Mouse (Mus musculus) MN1 (cell line): ENCODE results near the gene Bhlha9.

Source experiments
- DNase-seq: peaks from one replicate; pipeline ENCODE4 v3.0.0-alpha.2; 2016; ENCODE audit warnings: low spot score

Gene Bhlha9

DNA sequence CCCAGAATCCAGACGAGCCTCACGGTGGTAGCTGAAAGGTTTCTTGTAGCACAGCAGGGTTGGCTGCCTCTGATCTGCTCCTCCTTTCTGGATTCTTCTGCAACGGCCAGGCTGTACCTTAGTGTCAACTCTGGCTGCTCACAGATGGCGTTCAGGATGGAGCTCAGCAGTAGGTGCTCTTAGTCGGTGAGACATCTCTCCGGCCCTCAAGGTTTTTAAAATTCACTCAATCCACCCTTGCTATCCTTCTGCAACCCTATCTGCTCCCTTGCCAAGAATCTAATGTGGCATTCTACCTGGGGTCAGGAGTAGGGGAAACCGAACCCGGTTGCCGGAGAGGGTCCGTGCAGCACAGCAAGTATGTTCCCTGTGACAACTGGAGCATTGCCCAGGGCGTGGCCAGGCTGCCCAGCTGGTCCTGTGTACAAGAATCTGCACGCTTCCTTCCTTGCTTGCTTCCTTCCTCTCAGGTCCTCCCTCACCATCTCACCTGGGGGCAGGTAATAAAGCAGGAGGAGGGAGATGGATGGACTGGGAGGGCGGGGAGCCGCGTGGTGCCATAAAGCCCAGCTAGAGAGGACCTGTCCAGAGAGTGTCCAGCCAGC is at the start of gene Bhlha9:
TSS of gene Bhlha9 (plus strand) at position 600 of the 605 bp plus-strand sequence.
- DNase-seq: no peak

DNA sequence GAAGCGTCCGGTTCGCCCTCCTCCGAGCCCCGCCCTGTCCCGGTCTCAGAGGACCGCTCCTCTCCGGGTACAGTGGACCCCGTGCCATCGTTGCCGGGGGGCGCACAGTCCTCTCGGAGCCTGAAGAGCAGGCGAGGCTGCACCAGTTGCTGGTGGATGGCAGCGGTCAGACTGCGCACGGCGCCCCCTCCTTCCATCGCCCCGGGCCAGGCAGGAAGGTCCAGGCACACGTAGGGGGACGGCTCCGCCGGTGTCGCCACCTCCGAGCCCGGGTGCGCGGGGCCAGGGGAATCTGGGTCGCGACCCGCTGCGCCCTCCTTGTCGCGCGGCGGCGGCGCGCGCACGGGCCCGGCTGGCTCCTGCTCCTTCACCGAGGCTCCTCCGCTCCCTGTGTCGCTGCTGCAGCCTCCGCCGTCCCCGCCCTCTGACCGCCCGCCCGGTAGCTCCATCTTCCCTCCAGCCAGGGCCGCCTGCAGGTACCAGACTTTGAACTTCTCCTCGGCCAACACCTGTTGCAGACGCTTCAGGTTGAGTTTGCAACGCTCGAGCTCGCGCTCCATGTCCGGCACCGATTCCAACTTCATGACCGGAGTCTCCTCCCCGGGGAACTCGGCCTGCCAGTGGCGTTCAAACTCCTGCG is 49.6 kb upstream of the Bhlha9 start:
- DNase-seq: no peak

GRCm38 (mm10) chr11:76623206-76623961 is 48.9 kb upstream of the Bhlha9 start:
- DNase-seq: peak; percentile 89

DNA sequence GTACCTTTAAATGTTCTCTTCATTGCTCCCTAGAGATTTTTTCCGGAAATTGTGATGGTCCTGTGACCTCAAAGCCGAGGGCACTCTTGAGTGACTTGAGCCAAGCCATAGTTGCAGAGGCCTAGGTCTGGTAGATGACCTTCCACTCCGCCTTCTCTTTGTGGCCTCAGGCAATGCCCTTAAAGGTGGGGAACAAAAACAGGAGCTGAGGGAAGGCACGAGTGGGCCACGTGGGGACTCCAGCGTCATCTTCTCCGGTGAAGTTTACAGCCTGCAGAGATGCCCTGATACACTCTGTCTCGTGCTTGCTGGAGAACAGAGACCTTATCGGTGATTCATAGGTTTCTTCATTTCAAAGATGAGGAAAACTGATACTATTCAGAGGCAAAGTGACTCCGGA is 48.2 kb upstream of the Bhlha9 start:
- peak; percentile 43 for DNase-seq

- no peak for DNase-seq
These were observed 47.4 kb upstream of the Bhlha9 start for GRCm38 (mm10) chr11:76624881-76625280.

DNA sequence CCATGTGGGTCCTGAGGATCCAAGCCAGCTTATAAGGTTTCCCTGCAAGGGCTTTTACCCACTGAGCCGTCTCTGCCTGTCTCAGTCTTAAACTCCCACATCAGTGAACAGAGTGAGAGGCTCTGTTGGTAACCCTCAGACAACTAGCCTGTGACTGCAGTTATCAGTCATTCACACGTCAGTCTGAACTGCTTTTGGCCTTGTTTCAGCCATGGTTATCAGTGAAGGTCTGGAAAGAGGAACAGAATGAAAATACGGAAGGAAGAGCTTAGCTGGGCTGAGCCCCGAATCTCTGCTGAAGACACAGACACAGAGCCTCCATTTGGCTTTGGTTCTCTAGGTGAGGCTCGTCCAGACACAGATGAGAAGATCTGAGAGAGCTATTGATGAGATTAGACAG is 43.7 kb upstream of the Bhlha9 start:
- DNase-seq: no peak

- no peak for DNase-seq
These were observed 42.2 kb upstream of the Bhlha9 start for GRCm38 (mm10) chr11:76630023-76630422.

DNA sequence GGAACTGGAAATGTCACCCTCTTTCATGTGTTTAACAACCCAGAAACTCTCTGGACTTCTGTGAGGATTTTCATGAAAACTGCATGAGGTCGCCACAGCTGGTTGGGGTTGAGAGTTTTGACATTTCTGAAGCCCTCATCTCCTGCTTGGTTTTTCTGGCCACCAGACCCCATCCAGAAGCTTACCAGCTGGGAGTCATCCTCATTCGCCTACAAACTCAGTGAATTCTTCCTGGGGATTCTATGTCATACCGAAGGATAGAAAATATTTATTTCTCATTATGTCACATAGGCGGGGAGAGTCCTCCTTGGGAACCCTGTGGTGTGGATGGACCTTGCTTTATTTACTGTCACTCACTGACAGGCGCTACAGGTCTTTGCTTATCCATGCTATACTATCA is 41.8 kb upstream of the Bhlha9 start:
- DNase-seq: no peak

DNA sequence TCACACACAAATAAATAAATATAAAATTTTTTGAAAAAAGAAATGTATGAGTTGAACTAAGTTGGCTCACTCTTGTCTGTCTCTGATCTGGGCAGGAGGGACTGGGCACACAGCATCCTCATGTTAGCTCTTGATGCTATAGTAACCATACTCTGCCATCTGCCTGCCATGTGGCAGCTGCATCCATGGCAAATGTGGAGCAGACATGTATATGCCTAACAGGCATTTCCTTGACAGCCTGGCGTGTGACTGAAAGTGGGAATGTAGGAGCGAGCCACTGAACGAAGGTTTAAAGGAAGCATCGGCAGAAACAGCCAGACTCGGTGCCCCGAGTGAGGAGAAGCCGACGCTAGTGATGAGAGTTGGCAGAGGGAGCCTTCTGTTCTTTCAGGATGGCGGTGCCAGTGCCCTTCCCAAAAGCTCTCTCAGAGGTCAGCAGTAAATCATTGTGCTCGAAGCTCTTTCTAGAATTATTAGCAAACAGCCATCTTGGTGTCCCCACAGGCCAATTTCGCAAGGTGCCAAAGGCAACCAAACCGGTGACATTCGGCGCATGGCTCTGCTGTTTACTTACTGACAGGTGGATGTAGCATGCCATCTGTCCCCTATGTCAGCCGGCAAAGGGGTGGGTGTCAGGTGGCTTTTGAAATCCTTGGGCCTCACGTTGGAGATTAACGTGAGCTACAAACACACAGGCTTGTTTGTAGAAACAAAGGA is 32.8 kb upstream of the Bhlha9 start:
- DNase-seq: no peak

DNA sequence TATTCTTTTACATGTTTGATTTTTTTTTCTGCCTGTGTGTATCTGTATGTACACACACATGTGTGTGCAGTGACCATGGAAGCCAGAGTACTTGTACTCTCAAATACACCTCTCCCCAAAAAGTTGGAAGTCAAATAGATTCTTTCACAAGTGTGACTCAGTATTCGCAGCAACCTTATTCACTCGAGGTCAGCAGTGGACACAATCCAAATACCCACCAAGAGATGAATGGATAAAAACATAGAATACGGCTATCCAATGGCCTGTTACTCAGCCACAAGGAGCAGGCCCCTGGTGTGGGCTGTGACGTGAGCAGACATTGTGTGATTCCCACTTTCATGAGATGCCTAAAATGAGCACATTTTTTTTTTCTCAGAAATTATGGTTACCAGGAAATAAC is 32.0 kb upstream of the Bhlha9 start:
- DNase-seq: no peak

DNA sequence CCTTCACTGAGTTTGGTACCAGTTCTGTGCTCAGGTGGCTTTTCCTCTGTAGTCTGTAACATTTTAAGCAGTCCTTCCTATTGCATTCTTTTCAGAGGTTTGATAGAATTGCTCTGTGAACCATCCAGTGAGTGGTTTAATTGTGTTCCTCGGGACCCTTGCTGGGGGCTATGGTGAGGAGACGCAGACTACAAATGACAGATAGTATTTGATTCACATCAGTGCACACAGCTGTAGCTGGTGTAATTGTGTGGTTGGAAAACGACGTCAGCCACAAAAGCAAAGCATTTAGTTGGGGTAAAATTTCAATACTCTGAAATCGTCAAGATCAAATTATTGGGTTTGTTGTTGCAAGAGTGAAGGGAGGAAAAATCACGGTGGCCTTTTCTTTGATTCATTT is 28.0 kb upstream of the Bhlha9 start:
- no peak for DNase-seq

DNA sequence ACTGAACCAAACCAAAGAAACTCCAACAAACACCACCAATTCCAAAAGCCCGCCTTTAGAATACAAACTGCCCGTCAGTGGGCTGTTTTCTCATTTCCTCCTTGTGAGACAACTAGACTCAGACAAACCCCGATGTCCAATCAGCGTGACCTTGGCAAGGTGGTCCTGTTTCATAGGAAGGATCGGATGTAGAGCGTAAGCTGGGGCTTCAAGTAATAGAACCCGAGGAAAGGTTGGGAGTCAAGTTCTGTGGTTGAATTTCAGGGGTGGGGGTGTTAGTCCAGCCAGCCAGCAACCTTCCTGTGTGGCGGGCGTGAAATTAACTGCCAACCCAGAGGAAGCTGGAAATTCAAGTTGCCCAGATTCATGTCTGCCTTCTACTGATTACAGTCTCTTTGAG is 27.2 kb upstream of the Bhlha9 start:
- no peak for DNase-seq

- DNase-seq: peak; percentile 97
These were observed 26.3 kb upstream of the Bhlha9 start for GRCm38 (mm10) chr11:76645955-76646354.

DNA sequence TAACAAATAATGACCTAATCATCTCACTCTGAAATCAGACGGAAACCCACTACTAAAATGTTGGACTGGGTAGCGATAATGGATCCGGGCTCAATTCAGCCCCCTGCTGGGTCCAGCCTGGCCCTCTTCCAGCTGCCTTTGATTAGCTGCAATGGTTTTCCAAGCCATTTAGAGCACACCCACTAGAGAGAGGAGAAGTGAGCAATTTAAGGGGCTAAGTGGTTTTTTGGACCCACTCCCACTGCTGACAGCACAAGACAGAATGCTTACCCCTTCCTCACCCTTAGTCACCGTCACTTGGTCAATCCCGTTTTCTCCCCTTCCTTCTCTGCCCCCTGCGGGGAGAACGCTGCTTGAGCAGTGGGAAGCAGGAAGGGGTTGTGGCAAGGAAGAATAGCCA is 25.2 kb upstream of the Bhlha9 start:
- peak; percentile 96 for DNase-seq

DNA sequence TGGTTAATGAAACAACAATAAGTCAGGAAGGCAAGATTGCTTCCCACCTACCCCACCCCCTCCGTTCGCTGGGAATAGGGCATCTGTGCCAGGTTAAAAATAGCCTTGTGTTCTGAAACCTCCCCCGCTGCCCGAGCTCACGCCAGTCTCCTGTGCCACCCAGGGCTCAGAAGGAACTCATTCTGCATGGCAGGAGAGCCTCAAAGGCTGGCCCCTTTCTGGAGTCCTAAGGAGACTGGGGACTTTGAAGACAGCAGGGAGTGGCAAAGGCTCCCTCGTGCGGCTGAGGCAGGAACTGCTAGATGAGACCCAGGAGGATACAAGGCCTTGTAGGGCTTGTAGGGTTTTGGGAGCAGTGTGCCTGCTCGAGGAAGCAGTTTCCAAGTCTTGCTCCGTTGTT is 24.8 kb upstream of the Bhlha9 start:
- DNase-seq: peak; percentile 97

DNA sequence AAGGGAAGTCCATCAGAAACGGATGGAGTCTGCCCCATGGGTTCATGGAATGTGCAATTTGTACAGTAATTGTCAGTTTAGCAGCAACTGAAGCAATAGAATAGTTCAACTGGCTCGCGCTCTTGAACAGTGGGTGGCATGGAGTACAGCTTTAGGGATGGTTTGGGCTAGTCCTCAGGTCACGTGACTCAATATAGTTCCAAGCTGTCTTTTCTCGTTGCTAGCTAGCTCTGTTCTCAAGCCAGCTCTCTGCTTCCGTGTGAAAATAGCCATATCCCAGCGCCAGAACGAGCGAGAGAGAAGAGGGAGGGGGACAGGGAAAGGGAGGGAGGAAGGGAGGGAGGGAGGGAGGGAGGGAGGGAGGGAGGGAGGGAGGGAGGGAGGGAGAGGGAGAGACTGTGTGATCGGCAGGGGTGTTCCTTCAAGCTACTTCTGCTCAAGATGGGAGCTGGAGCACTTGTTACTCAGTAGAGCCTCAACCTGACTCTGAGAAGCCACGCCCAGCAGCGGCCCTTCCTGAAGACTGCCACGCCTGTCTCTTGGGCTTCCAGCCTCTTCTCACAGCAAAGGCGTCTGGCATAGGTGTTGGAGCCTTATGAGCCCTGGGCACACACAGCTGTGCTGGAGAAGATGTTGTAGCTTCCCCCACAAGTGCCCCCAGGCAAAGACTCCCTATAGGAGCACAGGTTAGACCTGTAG is 21.3 kb upstream of the Bhlha9 start:
- DNase-seq: no peak

DNA sequence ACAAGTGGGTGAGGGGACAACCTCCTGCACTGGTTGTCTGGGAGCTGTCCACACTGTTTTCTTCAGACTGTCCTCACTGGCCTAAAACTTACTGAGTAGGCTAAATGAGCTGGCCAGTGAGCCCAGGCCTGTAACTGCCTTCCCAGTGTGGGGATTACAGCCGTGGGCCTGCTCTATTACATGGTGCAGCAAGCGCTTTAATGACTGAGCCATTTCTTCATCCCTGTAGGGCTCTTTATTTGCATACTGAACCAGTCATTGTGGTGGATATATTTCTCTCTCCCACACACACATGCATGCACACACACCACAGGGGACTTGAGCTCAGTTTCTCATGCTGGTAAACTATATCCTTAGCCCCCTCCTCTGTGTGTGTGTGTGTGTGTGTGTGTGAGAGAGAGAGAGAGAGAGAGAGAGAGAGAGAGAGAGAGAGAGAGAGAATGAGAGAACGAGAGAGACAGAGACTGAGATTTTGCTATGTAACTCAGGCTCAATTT is 19.4 kb upstream of the Bhlha9 start:
- no peak for DNase-seq

DNA sequence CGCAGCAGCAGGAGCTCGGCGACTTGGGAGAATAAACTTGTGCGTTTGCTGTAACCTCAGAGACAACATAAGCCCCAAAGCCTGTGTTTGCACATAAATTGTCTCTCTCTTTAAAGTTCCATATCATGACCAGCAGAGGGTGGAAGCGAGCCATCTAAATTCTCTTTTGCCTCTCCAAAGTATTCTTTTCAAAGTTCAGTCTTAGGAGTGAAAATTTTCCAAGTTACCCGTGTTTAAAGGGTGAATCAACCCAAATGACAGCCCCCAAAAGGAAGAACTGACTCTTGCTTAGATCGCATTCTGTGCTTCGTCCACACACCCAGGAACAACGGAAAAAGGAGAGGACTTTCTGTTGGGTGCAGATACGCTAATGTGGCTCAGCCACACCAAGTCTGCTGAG is 17.2 kb upstream of the Bhlha9 start:
- peak; percentile 66 for DNase-seq

GRCm38 (mm10) chr11:76657450-76657970 is 14.8 kb upstream of the Bhlha9 start:
- DNase-seq: no peak

DNA sequence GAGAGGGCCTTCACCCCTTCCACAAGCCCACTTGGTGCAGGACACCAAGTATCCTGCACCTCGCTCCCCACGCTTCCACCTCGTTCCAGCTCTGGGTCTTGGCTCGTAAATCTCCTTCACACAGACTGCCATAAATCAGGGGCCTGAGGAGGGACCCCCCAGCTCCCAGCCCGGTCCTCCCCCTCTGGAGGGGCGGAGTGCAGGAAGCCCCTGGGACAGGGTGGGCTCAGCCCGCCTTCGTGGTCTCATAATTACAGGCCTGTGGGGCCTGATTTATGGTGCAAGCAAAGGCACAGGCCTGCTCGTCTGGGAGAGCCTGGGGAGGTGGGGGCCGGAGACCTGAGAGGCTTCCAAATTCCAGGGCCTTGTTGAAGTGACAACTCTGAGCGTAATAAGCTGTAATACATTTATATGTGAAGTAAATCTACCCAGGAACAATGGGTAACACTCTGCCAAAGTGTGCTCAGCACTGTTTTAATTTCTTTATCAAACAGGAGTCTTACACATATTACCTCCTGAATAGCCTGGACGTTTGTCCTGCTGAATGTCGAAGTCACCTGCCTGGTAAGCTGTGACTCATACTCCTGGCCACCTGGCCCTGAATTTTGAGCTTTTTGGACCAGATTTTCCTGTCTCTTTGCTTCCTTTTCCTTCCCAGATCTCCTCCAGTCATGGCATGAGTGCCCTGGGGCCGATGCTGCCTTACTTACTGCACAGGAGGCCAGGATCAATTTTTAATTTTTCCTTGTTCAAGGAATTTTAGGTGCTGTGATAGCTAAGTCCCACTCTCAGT is 12.9 kb upstream of the Bhlha9 start:
- DNase-seq: no peak
